Mouse (Mus musculus): ENCODE data around the gene Tmem72.
A peak's percentile ranks its signal among the peaks of the same experiment; 100 is the strongest.

Gene Tmem72

GRCm38 (mm10) chr6:116679563-116680288 is 37.0 kb downstream of the Tmem72 start:
- no peak for DNase-seq (ENCODE audit: low spot score in 2 of 2)

DNA sequence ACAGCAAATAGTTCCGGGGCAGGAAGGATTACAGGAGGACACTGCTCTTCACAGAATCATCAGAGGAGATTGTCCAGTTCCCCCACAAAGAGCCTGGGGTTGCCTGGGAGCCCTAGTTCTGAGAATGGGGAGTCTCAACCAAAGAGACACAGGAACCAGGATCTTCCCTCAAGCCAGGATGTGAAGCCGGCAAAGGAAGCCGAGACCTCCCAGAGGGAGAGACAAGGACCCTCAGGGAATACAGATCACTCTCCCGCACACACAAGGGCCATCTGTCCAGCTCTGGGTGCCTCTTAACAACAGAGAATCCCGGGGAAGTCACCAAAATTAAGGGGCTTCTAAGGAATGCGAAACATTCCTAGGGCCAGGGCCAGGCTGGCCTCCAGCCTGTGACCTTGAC is 39.4 kb downstream of the Tmem72 start:
- no peak for DNase-seq (ENCODE audit: low spot score in 2 of 2)

GRCm38 (mm10) chr6:116676355-116676913 is 40.3 kb downstream of the Tmem72 start:
- no peak for DNase-seq (ENCODE audit: low spot score in 2 of 2)

DNA sequence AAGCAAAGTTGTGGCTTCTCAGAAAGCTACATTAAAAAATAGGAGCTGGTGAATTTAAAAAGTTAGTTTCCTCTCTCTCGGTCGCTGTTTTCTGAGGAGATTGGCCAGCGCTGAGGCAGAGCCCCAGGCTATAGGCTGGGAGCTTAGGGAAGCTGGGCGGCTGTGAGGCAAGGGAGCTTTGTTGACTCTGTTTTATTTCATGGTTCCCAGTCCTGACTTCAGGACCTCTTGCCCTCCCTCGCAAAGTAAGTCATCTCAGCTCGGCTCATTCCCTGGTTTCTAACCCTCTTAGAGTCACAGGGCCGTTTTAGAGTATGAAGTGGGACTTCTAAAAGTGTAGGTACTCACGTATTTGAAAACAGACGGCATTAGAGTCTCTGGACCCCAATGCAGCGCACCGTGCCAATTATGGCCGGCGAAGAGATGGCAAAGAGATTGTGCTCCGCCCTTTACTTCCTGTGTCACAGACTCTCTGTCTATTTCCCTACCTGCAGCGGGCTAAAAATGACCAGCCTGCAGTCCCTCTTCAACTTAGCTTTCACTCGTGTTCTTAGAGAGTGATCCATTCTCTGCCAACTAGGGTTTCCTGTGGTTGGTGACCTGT is 42.3 kb downstream of the Tmem72 start:
- DNase-seq (ENCODE audit: low spot score in 2 of 2): no peak

DNA sequence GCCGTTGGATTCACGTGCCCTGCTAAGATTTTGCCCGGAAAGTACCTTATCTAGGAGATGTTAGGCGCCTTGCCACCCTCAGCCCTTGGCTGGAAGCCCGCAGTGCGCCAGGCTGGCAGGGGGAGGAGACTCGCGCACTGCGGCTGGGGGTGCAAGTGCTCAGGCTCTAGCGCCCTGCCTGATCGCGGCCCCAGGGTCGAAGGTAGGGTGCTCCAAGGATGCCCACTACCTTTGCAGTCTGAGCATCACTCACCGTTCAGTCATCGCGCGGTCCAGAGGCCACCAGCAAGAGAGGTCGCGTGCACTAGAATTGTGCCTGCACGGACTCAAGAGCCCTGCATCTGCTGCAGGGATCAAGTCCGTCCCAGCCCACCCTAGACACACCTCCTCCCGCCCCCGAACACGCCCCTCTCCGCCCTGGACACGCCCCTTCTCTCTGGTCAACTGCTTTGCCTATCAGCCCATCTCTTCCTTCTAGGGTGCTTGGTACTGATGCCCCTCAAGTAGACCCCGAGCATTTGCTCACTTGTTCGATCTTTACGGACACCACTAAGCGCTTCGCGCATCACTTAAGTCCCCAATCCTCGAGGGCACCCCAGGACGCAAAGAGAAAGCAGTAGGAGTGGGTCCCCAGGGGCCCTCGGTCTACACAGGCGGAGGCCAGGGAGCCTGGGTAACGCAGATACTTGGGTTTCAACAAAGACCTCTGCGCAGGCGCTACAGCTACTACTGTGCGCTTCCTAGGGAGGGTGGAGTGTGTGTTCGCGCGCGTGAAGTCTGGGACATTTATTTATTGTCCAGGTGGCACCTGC is 43.0 kb downstream of the Tmem72 start, which contains the start of gene Rassf4:
TSS of gene Rassf4 (minus strand) at position 482 of the 812 bp plus-strand sequence.
- DNase-seq (ENCODE audit: low spot score in 2 of 2): peak; percentile 80 to 84

- no peak for DNase-seq (ENCODE audit: low spot score in 2 of 2)
Measured at GRCm38 (mm10) chr6:116672349-116672748, 44.4 kb downstream of the Tmem72 start.

DNA sequence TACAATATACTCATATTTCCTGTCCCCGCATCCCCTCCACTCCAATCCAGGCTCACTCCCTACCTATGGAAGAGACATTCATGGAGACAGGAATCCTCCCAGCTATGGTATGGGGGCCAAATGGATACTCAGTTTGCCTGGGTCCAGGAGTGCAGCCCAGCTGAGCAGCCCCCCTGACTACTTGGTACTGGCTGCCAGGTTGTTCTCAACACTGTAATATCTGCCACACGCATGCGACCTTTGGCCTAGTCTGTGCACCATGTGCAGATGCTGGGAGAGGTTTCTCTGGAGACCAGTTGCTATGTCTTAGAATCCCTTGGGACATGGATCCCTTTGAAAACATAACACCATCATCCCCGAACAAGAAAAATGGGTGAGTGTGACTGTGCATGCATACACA is 44.9 kb downstream of the Tmem72 start:
- DNase-seq (ENCODE audit: low spot score in 2 of 2): no peak

DNA sequence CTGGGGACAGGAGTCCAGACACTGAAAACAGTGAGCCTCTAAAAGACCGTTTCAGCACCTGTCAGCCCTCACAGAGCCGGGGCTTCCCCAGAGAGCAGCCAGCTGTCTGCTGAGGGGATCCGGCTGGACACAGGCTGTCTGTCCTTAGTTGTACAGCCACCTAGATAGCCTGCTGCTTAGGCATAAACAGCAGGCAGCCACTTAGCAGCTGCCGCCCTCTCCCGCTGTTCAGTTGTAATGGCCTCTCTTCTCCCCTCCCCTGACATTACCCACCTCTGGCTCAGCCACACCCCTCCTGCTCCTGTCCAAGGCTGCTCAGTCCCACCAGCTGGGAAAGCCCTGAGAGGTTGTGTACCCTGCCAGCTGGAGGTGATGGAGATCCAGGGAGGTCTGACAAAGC is 45.7 kb downstream of the Tmem72 start:
- DNase-seq (ENCODE audit: low spot score in 2 of 2): no peak

DNA sequence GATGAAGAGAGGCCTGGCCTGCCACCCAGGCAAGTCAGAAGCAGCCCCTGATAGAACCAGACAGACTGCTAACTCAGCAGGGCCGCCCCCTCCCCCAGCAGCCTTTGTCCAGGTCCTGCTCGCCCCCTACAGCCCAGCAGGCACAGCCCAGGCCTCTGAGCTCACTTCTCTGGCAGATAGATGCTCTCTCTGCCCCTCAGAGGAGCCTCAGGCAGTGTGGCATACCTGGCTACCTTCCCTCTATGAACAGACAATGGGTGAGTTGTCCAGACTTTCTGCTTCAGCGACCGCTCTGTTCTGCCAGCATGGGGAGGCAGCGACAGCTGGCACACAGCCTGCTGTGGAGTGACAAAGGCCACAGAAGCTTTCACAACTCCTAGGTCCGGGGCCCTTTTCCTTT is 46.6 kb downstream of the Tmem72 start:
- no peak for DNase-seq (ENCODE audit: low spot score in 2 of 2)

GRCm38 (mm10) chr6:116668682-116669470 is 47.8 kb downstream of the Tmem72 start:
- no peak for DNase-seq (ENCODE audit: low spot score in 2 of 2)

DNA sequence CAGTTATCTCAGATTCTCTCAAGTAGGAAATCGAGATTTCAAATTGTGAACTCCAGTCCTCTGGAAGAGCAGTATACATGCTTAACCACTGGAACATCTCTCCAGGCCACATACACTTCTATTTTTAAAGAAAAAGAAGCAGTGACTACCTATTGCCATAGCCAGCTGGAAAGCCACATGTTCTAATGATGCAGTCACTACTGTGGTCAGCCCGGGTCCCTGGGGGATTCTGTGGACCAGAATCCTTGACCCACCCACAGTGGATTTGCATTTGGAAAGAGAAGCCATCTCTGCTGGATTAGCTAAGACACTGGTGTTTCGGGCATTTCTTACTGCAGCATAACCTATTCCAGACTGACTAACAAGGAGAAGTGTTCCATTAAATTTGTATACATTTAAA is 49.3 kb downstream of the Tmem72 start:
- no peak for DNase-seq (ENCODE audit: low spot score in 2 of 2)

GRCm38 (mm10) chr6:116666892-116667291 is 49.8 kb downstream of the Tmem72 start:
- DNase-seq (ENCODE audit: low spot score in 2 of 2): no peak

DNA sequence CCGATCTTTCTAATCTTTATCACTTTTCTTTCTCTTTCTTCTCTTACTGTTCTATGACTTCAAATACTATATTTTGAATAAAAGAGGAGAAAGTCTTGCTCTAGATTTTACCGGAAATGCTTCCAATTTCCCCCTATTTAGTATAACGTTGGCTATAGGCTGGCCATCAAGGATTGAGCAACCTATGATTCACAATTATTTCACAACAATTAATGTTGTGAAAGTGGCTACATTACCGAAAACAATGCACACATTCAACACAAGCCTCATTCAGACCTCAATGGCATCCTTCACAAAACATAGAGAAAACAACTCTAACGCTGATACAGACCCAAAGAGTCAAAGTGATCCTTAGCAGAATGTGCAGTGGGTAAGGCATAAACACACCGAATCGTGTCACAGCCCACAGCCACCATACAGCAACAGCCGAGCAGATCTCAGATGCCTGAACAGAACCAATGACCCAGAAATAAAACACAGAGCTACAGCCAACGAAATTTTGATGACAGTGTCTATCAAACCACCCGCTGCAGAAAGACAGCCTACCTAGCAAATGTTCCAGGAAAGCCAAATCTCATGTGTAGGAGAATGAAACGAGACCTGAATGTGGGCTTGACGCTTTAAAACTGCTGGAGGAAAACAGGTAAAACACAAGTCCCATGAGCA is 50.5 kb downstream of the Tmem72 start:
- no peak for DNase-seq (ENCODE audit: low spot score in 2 of 2)

- no peak for DNase-seq (ENCODE audit: low spot score in 2 of 2)
Measured at GRCm38 (mm10) chr6:116664830-116665229, 51.9 kb downstream of the Tmem72 start.

DNA sequence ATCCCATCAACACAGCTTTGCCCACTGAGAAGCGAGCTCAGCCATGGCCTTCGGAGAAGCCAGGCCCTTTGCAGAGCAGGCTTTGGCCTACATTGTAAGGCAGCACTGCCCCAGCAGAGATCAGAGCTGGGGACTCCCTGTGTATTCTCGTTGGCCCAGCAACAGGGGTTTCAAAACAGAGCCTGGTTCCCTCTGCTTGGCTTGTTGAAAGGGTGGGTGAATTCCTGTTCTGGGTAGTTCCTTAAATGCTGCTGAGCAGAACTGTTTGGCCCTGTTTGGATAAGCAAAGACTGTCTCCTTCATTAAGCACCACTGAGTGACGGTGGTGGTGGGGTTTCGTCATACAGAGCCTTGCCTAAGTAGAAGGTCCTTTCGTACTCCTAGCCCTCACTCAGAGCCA is 52.7 kb downstream of the Tmem72 start:
- DNase-seq (ENCODE audit: low spot score in 2 of 2): no peak

- no peak for DNase-seq (ENCODE audit: low spot score in 2 of 2)
Measured at GRCm38 (mm10) chr6:116663364-116663763, 53.3 kb downstream of the Tmem72 start.

DNA sequence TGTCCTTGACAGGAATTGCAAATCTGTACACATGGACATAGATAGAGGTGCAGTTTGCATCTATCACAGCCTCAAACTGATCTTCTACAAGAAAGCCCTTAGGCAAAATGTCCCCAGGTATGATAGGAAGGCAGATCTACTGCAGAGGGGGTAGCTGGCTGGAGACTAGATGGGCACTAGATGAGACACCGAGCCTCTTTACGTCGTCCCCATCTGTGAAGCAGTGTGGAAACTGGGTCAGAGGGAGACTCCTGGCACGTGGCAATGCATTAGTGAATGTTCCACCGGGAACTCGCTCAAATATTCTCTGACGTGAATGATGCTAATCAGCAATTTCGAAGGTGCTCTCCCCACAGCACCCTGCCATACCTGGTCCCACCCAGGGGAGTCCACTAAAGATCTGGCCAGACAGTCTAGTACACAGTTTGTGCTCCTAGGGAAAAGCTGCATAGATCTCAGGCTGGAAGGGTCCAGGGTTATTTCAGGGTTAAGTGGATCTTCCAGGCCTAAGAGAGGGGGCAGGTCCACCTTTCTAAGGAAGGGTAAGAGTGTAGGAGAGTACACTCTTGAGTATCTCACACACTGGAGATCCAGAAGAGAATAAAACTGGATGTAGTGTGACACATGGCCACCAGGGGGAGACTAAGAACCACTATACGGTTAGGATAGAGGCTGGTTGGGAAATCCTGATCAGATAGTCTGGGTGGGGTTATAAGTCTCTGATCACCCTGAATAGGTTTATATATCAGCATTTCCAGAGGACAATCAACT is 62.8 kb downstream of the Tmem72 start:
- DNase-seq (ENCODE audit: low spot score in 2 of 2): no peak

DNA sequence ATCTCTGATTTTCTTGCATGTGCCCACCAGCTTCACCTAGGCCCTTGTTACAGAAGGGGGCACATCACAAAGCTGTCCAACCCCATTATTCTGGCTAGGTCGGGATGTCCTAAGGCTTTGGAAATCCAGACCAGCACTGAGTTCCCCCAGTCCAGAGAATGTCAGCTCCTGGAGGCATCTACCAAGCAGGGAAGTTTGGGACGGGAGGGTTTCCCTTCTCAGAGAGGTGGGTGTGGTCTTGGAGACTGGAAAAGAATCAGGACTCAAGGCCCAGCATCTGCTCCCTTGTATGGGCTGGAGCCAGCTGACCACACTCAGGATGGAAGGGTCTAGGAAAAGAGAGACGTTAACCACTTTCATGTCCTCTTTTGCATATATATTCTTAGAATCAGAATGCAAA is 63.5 kb downstream of the Tmem72 start:
- no peak for DNase-seq (ENCODE audit: low spot score in 2 of 2)

GRCm38 (mm10) chr6:116651437-116652118 is 65.1 kb downstream of the Tmem72 start:
- peak in 1 of 2 experiments; percentile 60 for DNase-seq (ENCODE audit: low spot score in 2 of 2)

DNA sequence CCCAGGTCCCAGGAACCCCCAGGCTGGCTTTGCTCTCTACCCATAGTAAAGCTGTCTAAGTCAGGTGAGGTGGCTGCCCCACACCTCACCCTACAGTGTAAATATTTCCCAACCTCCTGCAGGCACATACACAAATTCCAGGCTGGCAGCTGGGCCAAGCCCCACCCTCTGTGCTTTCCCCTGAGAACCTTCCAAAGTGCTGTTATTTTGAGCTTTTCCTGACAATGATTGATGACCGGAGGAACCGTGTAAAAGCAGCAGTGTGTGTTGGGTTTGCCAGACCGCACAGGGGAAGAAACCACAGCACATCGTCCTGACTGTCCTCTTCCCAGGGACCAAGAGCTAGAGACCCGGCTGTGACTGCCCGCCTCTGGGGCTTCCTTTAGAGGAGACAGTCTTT is 66.3 kb downstream of the Tmem72 start, which contains the start of gene Depp1:
TSS of gene Depp1 (plus strand) at position 204 of the 400 bp plus-strand sequence.
- peak; percentile 68 to 81 for DNase-seq (ENCODE audit: low spot score in 2 of 2)
